Mouse (Mus musculus) embryonic facial prominence, embryonic 12.5 days (tissue): ENCODE data around the gene Ugt1a2. TPM values are rescaled to one million over a fixed set of nuclear protein-coding genes. Genes with fewer than 3 reads are reported as not detected.
"Not testable (repeated sequence)": the region's sequence is repeated elsewhere in the genome, so short reads cannot be mapped to it uniquely, and the experiment has no call there.

Source experiments
- ATAC-seq: fragments of 200-750 bp; cut with Nextera tagmentation; 2 replicates; pipeline ENCODE4 v1.8.0; 2017; ENCODE audit not compliant: insufficient number of reproducible peaks, insufficient read depth, low FRiP score, low TSS enrichment
- H3K27ac ChIP-seq: fragments of 300-500 bp; sonication (generic); 2 replicates; pipeline ENCODE4 v1.5.1; 2016; ENCODE audit warnings: mild to moderate bottlenecking
- H3K27me3 ChIP-seq: fragments of 300-500 bp; sonication (generic); 2 replicates; pipeline ENCODE4 v1.6.1; 2016; ENCODE audit warnings: mild to moderate bottlenecking, moderate library complexity
- H3K36me3 ChIP-seq: fragments of 300-500 bp; sonication (generic); 2 replicates; pipeline ENCODE4 v1.6.1; 2016; ENCODE audit warnings: mild to moderate bottlenecking
- H3K4me1 ChIP-seq: fragments of 300-500 bp; sonication (generic); 2 replicates; pipeline ENCODE4 v1.6.1; 2016
- H3K4me2 ChIP-seq: fragments of 300-500 bp; sonication (generic); replicated peaks from 2 replicates; pipeline ENCODE4 v1.6.1; 2016; ENCODE audit warnings: mild to moderate bottlenecking, moderate library complexity
- H3K4me3 ChIP-seq: fragments of 300-500 bp; sonication (generic); 2 replicates; pipeline ENCODE4 v1.5.1; 2016; ENCODE audit warnings: mild to moderate bottlenecking
- H3K9ac ChIP-seq: fragments of 300-500 bp; sonication (generic); 2 replicates; pipeline ENCODE4 v1.6.1; 2016; ENCODE audit warnings: mild to moderate bottlenecking, moderate library complexity
- H3K9me3 ChIP-seq: fragments of 300-500 bp; sonication (generic); 2 replicates; pipeline ENCODE4 v1.6.1; 2016; ENCODE audit warnings: mild to moderate bottlenecking, moderate library complexity
- WGBS: fragments of 180-500 bp; shearing (Covaris S2); methylation state at CpG from one replicate; pipeline ENCODE4 v1.1.7; 2016; 5-methylcytosine and 5-hydroxymethylcytosine counted together
- polyA plus RNA-seq: library from polyadenylated mRNA; unstranded; fragments of >200 nt; fragmentation: Nextera tagmentation; extraction: Ambion mirVana; gene quantifications from 2 replicates; pipeline ENCODE4 v1.2.1, GENCODE M21; 2016

Gene Ugt1a2
- polyA plus RNA-seq, result not detected in 2 replicates

GRCm38 (mm10) chr1:88200456-88200855 lies at the start of gene Ugt1a2:
Ugt1a2 (plus strand) TSS chr1:88200601.
- ATAC-seq, result no peak
- Histone ChIP-seq H3K4me3 (no peak within 1 kb of the TSS), H3K27me3 (no peaks in the 10 kb centered on the region), H3K9me3 (peaks cover 12% of the 10 kb centered on the region; the same call in 1 of the 2 replicates), H3K36me3 (no peaks in the 10 kb centered on the region), H3K4me1 (peaks cover 6% of the 10 kb centered on the region), H3K9ac (no peak within 1 kb of the TSS), H3K4me2 (no peak within 1 kb of the TSS), H3K27ac (no peak within 1 kb of the TSS)
- 74% methylated on average over 7 of the region's 7 CpGs for WGBS

- Histone ChIP-seq H3K36me3 (no peaks in the 10 kb centered on the region), H3K9me3 (no peaks in the 10 kb centered on the region), H3K4me2 (no peak overlapping the region), H3K27ac (no peak overlapping the region), H3K27me3 (no peaks in the 10 kb centered on the region), H3K4me3 (no peak overlapping the region), H3K4me1 (no peaks in the 10 kb centered on the region), H3K9ac (no peak overlapping the region)
- 74% methylated on average over 2 of the region's 2 CpGs for WGBS
- ATAC-seq, result no peak
These were observed 42.0 kb upstream of the Ugt1a2 start for GRCm38 (mm10) chr1:88158430-88158829.

- no peak for ATAC-seq
- Histone ChIP-seq H3K27ac (no peak within 1 kb of the TSS), H3K4me3 (no peak within 1 kb of the TSS), H3K9ac (no peak within 1 kb of the TSS), H3K9me3 (no peaks in the 10 kb centered on the region), H3K4me1 (no peaks in the 10 kb centered on the region), H3K4me2 (no peak within 1 kb of the TSS), H3K36me3 (no peaks in the 10 kb centered on the region), H3K27me3 (no peaks in the 10 kb centered on the region)
- 77% methylated on average over 5 of the region's 5 CpGs for WGBS
These were observed 34.7 kb upstream of the Ugt1a2 start, which contains the start of gene Ugt1a5 for GRCm38 (mm10) chr1:88165711-88166110. Ugt1a5 (plus strand) TSS chr1:88166012.

- not testable (repeated sequence) for H3K9ac ChIP-seq, H3K4me2 ChIP-seq, H3K27me3 ChIP-seq, H3K36me3 ChIP-seq, H3K4me1 ChIP-seq, H3K27ac ChIP-seq, H3K9me3 ChIP-seq, H3K4me3 ChIP-seq, ATAC-seq
- 78% methylated on average over 7 of the region's 7 CpGs for WGBS
These were observed 28.2 kb upstream of the Ugt1a2 start for GRCm38 (mm10) chr1:88172190-88172589.

GRCm38 (mm10) chr1:88179657-88180056 lies 20.7 kb upstream of the Ugt1a2 start:
- Histone ChIP-seq H3K9ac (no peak overlapping the region), H3K4me3 (no peak overlapping the region), H3K27ac (no peak overlapping the region), H3K4me1 (no peaks in the 10 kb centered on the region), H3K4me2 (no peak overlapping the region), H3K27me3 (no peaks in the 10 kb centered on the region), H3K9me3 (peaks cover 6% of the 10 kb centered on the region; the same call in 1 of the 2 replicates), H3K36me3 (no peaks in the 10 kb centered on the region)
- 92% methylated on average over 1 of the region's 1 CpGs for WGBS
- ATAC-seq, result no peak

- Histone ChIP-seq H3K9ac (no peak overlapping the region), H3K9me3 (no peaks in the 10 kb centered on the region), H3K4me2 (no peak overlapping the region), H3K4me3 (no peak overlapping the region), H3K27ac (no peak overlapping the region), H3K27me3 (no peaks in the 10 kb centered on the region), H3K4me1 (no peaks in the 10 kb centered on the region), H3K36me3 (no peaks in the 10 kb centered on the region)
- WGBS, result 87% methylated on average over 5 of the region's 5 CpGs
- ATAC-seq, result no peak
These were observed 14.0 kb upstream of the Ugt1a2 start for GRCm38 (mm10) chr1:88186325-88186935.

GRCm38 (mm10) chr1:88192136-88192535 lies 8.3 kb upstream of the Ugt1a2 start:
- Histone ChIP-seq H3K9ac (no peak overlapping the region), H3K4me2 (no peak overlapping the region), H3K4me3 (no peak overlapping the region), H3K4me1 (no peaks in the 10 kb centered on the region), H3K27ac (no peak overlapping the region), H3K36me3 (no peaks in the 10 kb centered on the region), H3K27me3 (no peaks in the 10 kb centered on the region), H3K9me3 (no peaks in the 10 kb centered on the region)
- ATAC-seq, result no peak
- WGBS, result 68% methylated on average over 3 of the region's 3 CpGs

- ATAC-seq, result no peak
- no peak overlapping the region for H3K4me3 ChIP-seq
- no peak overlapping the region for H3K27ac ChIP-seq
- no peaks in the 10 kb centered on the region for H3K9me3 ChIP-seq
- no peaks in the 10 kb centered on the region for H3K27me3 ChIP-seq
- 94% methylated on average over 1 of the region's 1 CpGs for WGBS
- no peak overlapping the region for H3K4me2 ChIP-seq
- no peaks in the 10 kb centered on the region for H3K4me1 ChIP-seq
- H3K9ac ChIP-seq, result no peak overlapping the region
- H3K36me3 ChIP-seq, result no peaks in the 10 kb centered on the region
These were observed 4.7 kb upstream of the Ugt1a2 start for GRCm38 (mm10) chr1:88195687-88196086.

GRCm38 (mm10) chr1:88197443-88197842 lies 3.0 kb upstream of the Ugt1a2 start:
- no peak for ATAC-seq
- Histone ChIP-seq H3K4me3 (no peak overlapping the region), H3K9ac (no peak overlapping the region), H3K36me3 (no peaks in the 10 kb centered on the region), H3K4me2 (no peak overlapping the region), H3K27me3 (no peaks in the 10 kb centered on the region), H3K27ac (no peak overlapping the region), H3K9me3 (no peaks in the 10 kb centered on the region), H3K4me1 (no peaks in the 10 kb centered on the region)
- WGBS, result 81% methylated on average over 3 of the region's 3 CpGs

- Histone ChIP-seq H3K9ac (no peak overlapping the region), H3K4me3 (no peak overlapping the region), H3K4me1 (peaks cover 2% of the 10 kb centered on the region; the same call in 1 of the 2 replicates), H3K9me3 (peaks cover 11% of the 10 kb centered on the region; the same call in 1 of the 2 replicates), H3K4me2 (no peak overlapping the region), H3K27ac (no peak overlapping the region), H3K36me3 (no peaks in the 10 kb centered on the region), H3K27me3 (no peaks in the 10 kb centered on the region)
- WGBS, result 74% methylated on average over 2 of the region's 2 CpGs
- no peak for ATAC-seq
These were observed 405 bp upstream of the Ugt1a2 start for GRCm38 (mm10) chr1:88199996-88200395.

- 5% methylated on average over 62 of the region's 62 CpGs for WGBS
- Histone ChIP-seq H3K27ac (no peak within 1 kb of the TSS), H3K9me3 (peaks cover 12% of the 10 kb centered on the region; the same call in 1 of the 2 replicates)
These were observed 5.0 kb downstream of the Ugt1a2 start, which contains the start of gene Dnajb3 for GRCm38 (mm10) chr1:88205294-88205922. Dnajb3 (minus strand) TSS chr1:88205782.

GRCm38 (mm10) chr1:88206843-88207479 lies 6.6 kb downstream of the Ugt1a2 start:
- no peaks in the 10 kb centered on the region for H3K36me3 ChIP-seq
- no peaks in the 10 kb centered on the region for H3K27me3 ChIP-seq
- H3K9ac ChIP-seq, result no peak overlapping the region
- no peak for ATAC-seq
- peaks cover 19% of the 10 kb centered on the region for H3K9me3 ChIP-seq
- H3K4me1 ChIP-seq, result peaks cover 6% of the 10 kb centered on the region
- H3K4me2 ChIP-seq, result no peak overlapping the region
- WGBS, result 81% methylated on average over 2 of the region's 2 CpGs
- no peak overlapping the region for H3K27ac ChIP-seq
- H3K4me3 ChIP-seq, result no peak overlapping the region

More at GRCm38 (mm10) chr1:88205294-88205922, 5.0 kb downstream of the Ugt1a2 start, which contains the start of gene Dnajb3:
- peak within 1 kb of the TSS; percentile 44 for H3K9ac ChIP-seq
- peaks cover 6% of the 10 kb centered on the region for H3K4me1 ChIP-seq
- H3K27me3 ChIP-seq, result no peaks in the 10 kb centered on the region
- peak within 1 kb of the TSS; percentile 73 for H3K4me2 ChIP-seq
- ATAC-seq, result peak; percentile 95
- H3K4me3 ChIP-seq, result peak within 1 kb of the TSS; percentile 46
- no peaks in the 10 kb centered on the region for H3K36me3 ChIP-seq
